Mouse (Mus musculus) MEL (cell line): ENCODE data around the gene Clec1b. TPM values are rescaled to one million over a fixed set of nuclear protein-coding genes. Genes with fewer than 3 reads are reported as not detected.

Source experiments
- DNase-seq: peaks from one replicate; pipeline ENCODE4 v3.0.0; 2011; ENCODE audit warnings: low read depth, low spot score
- H3K27ac ChIP-seq: 2 replicates; pipeline ENCODE4 v1.5.1; 2012; ENCODE audit warnings: low read depth, mild to moderate bottlenecking, control low read depth, low read length, moderate library complexity; ENCODE audit not compliant: control insufficient read depth
- H3K27me3 ChIP-seq, 2 experiments: fragments of 150-350 bp in 1 of 2; sonication (generic) in 1 of 2; 2 replicates each; pipeline ENCODE4 v1.6.1; 2012; ENCODE audit warnings: low read length in 2 of 2, mild to moderate bottlenecking in 2 of 2, improper control_type of control experiment in 1 of 2, moderate library complexity in 1 of 2; ENCODE audit not compliant: insufficient read depth in 2 of 2, control insufficient read depth in 1 of 2
- H3K36me3 ChIP-seq, 2 experiments: 2 replicates each; pipeline ENCODE4 v1.6.1; 2012 to 2014; ENCODE audit warnings: low read length in 2 of 2, improper control_type of control experiment in 1 of 2, inconsistent platforms in 1 of 2, mild to moderate bottlenecking in 1 of 2; ENCODE audit not compliant: insufficient read depth in 2 of 2, control insufficient read depth in 1 of 2
- H3K4me1 ChIP-seq, 2 experiments: fragments of 150-350 bp in 1 of 2; sonication (generic) in 1 of 2; 2 replicates each; pipeline ENCODE4 v1.6.1; 2012; ENCODE audit warnings: low read length in 2 of 2, improper control_type of control experiment in 1 of 2, mild to moderate bottlenecking in 1 of 2; ENCODE audit not compliant: insufficient read depth in 2 of 2, control insufficient read depth in 1 of 2
- H3K4me3 ChIP-seq, 2 experiments: fragments of 150-350 bp in 1 of 2; sonication (generic) in 1 of 2; 2 replicates each; pipeline ENCODE4 v1.5.1; 2012; ENCODE audit warnings: low read depth in 2 of 2, low read length in 2 of 2, mild to moderate bottlenecking in 2 of 2, moderate library complexity in 2 of 2, control low read depth in 1 of 2, improper control_type of control experiment in 1 of 2; ENCODE audit not compliant: control insufficient read depth in 1 of 2, insufficient read depth in 1 of 2
- H3K79me2 ChIP-seq: 2 replicates; pipeline ENCODE4 v1.6.1; 2012; ENCODE audit warnings: mild to moderate bottlenecking, low read length, moderate library complexity; ENCODE audit not compliant: control insufficient read depth, poor library complexity, insufficient read depth
- H3K9ac ChIP-seq: 2 replicates; pipeline ENCODE4 v1.6.1; 2012; ENCODE audit warnings: low read depth, mild to moderate bottlenecking, control low read depth, low read length, moderate library complexity; ENCODE audit not compliant: control insufficient read depth, poor library complexity, severe bottlenecking
- H3K9me3 ChIP-seq: fragments of 150-350 bp; sonication (generic); replicated peaks from 2 replicates; pipeline ENCODE4 v1.6.1; 2012; ENCODE audit warnings: mild to moderate bottlenecking, low read length, improper control_type of control experiment, moderate library complexity; ENCODE audit not compliant: insufficient read depth
- BHLHE40 ChIP-seq: IDR thresholded peaks from 2 replicates; pipeline ENCODE4 v1.6.1; 2012; ENCODE audit warnings: low read depth, mild to moderate bottlenecking, inconsistent platforms, low read length, improper control_type of control experiment, borderline replicate concordance
- CTCF ChIP-seq, 3 experiments: IDR thresholded peaks in 2 of 3; conservative IDR thresholded peaks in 1 of 3; 2 replicates each; pipeline ENCODE4 v1.5.1; 2011 to 2012; ENCODE audit warnings: low read length in 3 of 3, low read depth in 2 of 3, mild to moderate bottlenecking in 2 of 3, improper control_type of control experiment in 1 of 3, inconsistent platforms in 1 of 3, mixed read lengths in 1 of 3, moderate library complexity in 1 of 3; ENCODE audit not compliant: control insufficient read depth in 1 of 3, insufficient read depth in 1 of 3, poor library complexity in 1 of 3, severe bottlenecking in 1 of 3
- E2F4 ChIP-seq: IDR thresholded peaks from 2 replicates; pipeline ENCODE4 v1.6.1; 2011; ENCODE audit warnings: low read depth, low read length, improper control_type of control experiment, borderline replicate concordance
- ELF1 ChIP-seq: IDR thresholded peaks from 2 replicates; pipeline ENCODE4 v1.6.1; 2014; ENCODE audit warnings: low read depth, mild to moderate bottlenecking, inconsistent platforms, low read length, improper control_type of control experiment, moderate library complexity
- ETS1 ChIP-seq: IDR thresholded peaks from 2 replicates; pipeline ENCODE4 v1.6.1; 2012; ENCODE audit warnings: low read depth, mild to moderate bottlenecking, inconsistent platforms, low read length, improper control_type of control experiment, moderate library complexity
- GABPA ChIP-seq: IDR thresholded peaks from 2 replicates; pipeline ENCODE4 v1.6.1; 2012; ENCODE audit warnings: low read depth, mild to moderate bottlenecking, inconsistent platforms, low read length, improper control_type of control experiment, moderate library complexity
- HCFC1 ChIP-seq: IDR thresholded peaks from 2 replicates; pipeline ENCODE4 v1.6.1; 2012; ENCODE audit warnings: low read depth, mild to moderate bottlenecking, inconsistent platforms, low read length, improper control_type of control experiment, moderate library complexity
- JUND ChIP-seq: IDR thresholded peaks from 2 replicates; pipeline ENCODE4 v1.6.1; 2011; ENCODE audit warnings: low read depth, mild to moderate bottlenecking, improper control_type of control experiment, low read length
- KAT2A ChIP-seq: conservative IDR thresholded peaks from 2 replicates; pipeline ENCODE4 v1.6.1; 2012; ENCODE audit warnings: low read depth, low read length, improper control_type of control experiment, inconsistent platforms
- MXI1 ChIP-seq: IDR thresholded peaks from 2 replicates; pipeline ENCODE4 v1.6.1; 2011; ENCODE audit warnings: mild to moderate bottlenecking, low read depth, low read length, improper control_type of control experiment
- MYB ChIP-seq: IDR thresholded peaks from 2 replicates; pipeline ENCODE4 v1.6.1; 2011; ENCODE audit warnings: mild to moderate bottlenecking, low read depth, low read length, improper control_type of control experiment
- NRF1 ChIP-seq: IDR thresholded peaks from 2 replicates; pipeline ENCODE4 v1.6.1; 2014; ENCODE audit warnings: low read depth, mild to moderate bottlenecking, inconsistent platforms, low read length, improper control_type of control experiment, moderate library complexity; ENCODE audit not compliant: poor library complexity, insufficient read depth, severe bottlenecking
- RAD21 ChIP-seq: IDR thresholded peaks from 2 replicates; pipeline ENCODE4 v1.6.1; 2011; ENCODE audit warnings: mild to moderate bottlenecking, low read depth, low read length, improper control_type of control experiment
- RCOR1 ChIP-seq: IDR thresholded peaks from 2 replicates; pipeline ENCODE4 v1.6.1; 2012; ENCODE audit warnings: low read depth, mild to moderate bottlenecking, inconsistent platforms, low read length, improper control_type of control experiment
- SIN3A ChIP-seq: IDR thresholded peaks from 2 replicates; pipeline ENCODE4 v1.6.1; 2012; ENCODE audit warnings: low read length, improper control_type of control experiment, inconsistent platforms
- TCF12 ChIP-seq: IDR thresholded peaks from 2 replicates; pipeline ENCODE4 v1.6.1; 2014; ENCODE audit warnings: low read depth, mild to moderate bottlenecking, inconsistent platforms, low read length, improper control_type of control experiment, moderate library complexity
- ZKSCAN1 ChIP-seq: IDR thresholded peaks from 2 replicates; pipeline ENCODE4 v1.6.1; 2012; ENCODE audit warnings: low read depth, mild to moderate bottlenecking, inconsistent platforms, low read length, improper control_type of control experiment, moderate library complexity
- ZNF384 ChIP-seq: IDR thresholded peaks from 2 replicates; pipeline ENCODE4 v1.6.1; 2012; ENCODE audit warnings: low read depth, mild to moderate bottlenecking, inconsistent platforms, low read length, improper control_type of control experiment
- polyA plus RNA-seq, 2 experiments: library from polyadenylated mRNA; stranded (reverse) in 1 of 2; unstranded in 1 of 2; fragments of >175 nt in 1 of 2; fragments of >200 nt in 1 of 2; gene quantifications; 2 replicates each; pipeline versions ENCODE4 v1.2.1 to v1.2.4; 2012; ENCODE audit warnings: low replicate concordance in 2 of 2, low read depth in 1 of 2; ENCODE audit not compliant: insufficient read length in 2 of 2, insufficient read depth in 1 of 2, missing spikeins in 1 of 2
- total RNA-seq: library from RNA; depleted of rRNA; stranded (reverse); fragments of 300-350 nt; gene quantifications from 2 replicates; pipeline ENCODE4 v1.2.3, GENCODE M21; 2012

The Clec1b gene
- total and polyA plus RNA-seq, 3 experiments = not detected

DNA sequence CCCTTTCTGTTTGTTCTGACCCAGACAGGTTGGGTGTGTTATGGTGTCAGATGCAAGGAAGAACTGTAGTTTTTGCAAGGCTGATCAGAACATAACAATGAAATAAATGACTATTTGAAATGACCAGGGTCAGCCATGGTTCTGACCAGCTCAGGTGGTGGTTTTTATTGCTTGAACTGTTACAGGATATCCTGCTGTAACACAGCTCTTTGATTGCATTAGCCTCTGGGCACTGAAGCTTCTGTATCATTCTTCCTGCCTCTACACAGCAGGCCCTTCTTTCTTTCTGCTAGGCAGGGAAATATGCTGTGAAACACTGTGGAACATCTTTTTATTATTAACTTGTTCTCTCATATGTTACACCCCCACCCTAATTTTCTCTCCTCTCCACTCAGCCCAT lies 40.7 kb upstream of the Clec1b start:
- Histone ChIP-seq H3K36me3 (no peaks in the 10 kb centered on the region), H3K27me3 (peaks cover 0 to 2% of the 10 kb centered on the region in 2 experiments; a peak in 2 of 4 replicates), H3K9me3 (no peaks in the 10 kb centered on the region), H3K9ac (no peak overlapping the region), H3K79me2 (no peaks in the 10 kb centered on the region), H3K4me1 (no peaks in the 10 kb centered on the region), H3K27ac (no peak overlapping the region), H3K4me3 (no peak overlapping the region)
- DNase-seq = no peak
- TF ChIP-seq HCFC1 (no peak), E2F4 (no peak), ELF1 (no peak), CTCF (IDR thresholded peaks at IDR 0.05 in 2 of 3, conservative IDR thresholded peaks at IDR 0.05 in 1 of 3; ENCODE audit: control insufficient read depth in 1 of 3, insufficient read depth in 1 of 3, low read depth in 2 of 3, low read length in 3 of 3, poor library complexity in 1 of 3, severe bottlenecking in 1 of 3) (no peak), ZKSCAN1 (no peak), RCOR1 (no peak), JUND (no peak), BHLHE40 (no peak), ETS1 (no peak), GABPA (no peak), SIN3A (no peak), NRF1 (no peak), KAT2A (no peak), MYB (no peak), MXI1 (no peak)

- Histone ChIP-seq H3K36me3 (no peaks in the 10 kb centered on the region), H3K9me3 (no peaks in the 10 kb centered on the region), H3K4me3 (no peak overlapping the region), H3K27me3 (peaks cover 0 to 2% of the 10 kb centered on the region in 2 experiments; a peak in 2 of 4 replicates), H3K4me1 (no peaks in the 10 kb centered on the region), H3K79me2 (no peaks in the 10 kb centered on the region)
- peak; percentile 7 for DNase-seq
- no peak for TF ChIP-seq RAD21
- peak; percentile 53; the same call in 1 of the 2 replicates for TF ChIP-seq ZNF384
- TF ChIP-seq TCF12 = no peak
- TF ChIP-seq, all 39 proteins: peak for 1
- Histone ChIP-seq H3K27ac (no peak overlapping the region), H3K9ac (no peak overlapping the region)
Observed at GRCm38 (mm10) chr6:129359515-129359914, 37.6 kb upstream of the Clec1b start.
